Mouse (Mus musculus): Measurements from ENCODE around the gene Mitf. TPM values are rescaled to one million over a fixed set of nuclear protein-coding genes. Genes with fewer than 3 reads are reported as not detected.

Mitf gene
- polyA plus RNA-seq, 1 experiment from 2014 or later = 1.5 TPM

GRCm38 (mm10) chr6:97815723-97816122 is 8.9 kb downstream of the Mitf start:
- no peaks in the 10 kb centered on the region for H3K9me3 ChIP-seq (ENCODE audit: control insufficient read depth, low read length)
- no peaks in the 10 kb centered on the region for H3K27me3 ChIP-seq (ENCODE audit: control insufficient read depth, insufficient read depth, low read length)
- H3K4me2 ChIP-seq (replicated peaks; ENCODE audit: low read depth) = no peak overlapping the region
- H3K9ac ChIP-seq (ENCODE audit: low read length) = no peak overlapping the region
- H3K4me3 ChIP-seq (ENCODE audit: low read depth, low read length) = no peak overlapping the region
- no peak for ATAC-seq (ENCODE audit: low FRiP score, low TSS enrichment)
- WGBS = 12% methylated on average over 1 of the region's 1 CpGs
- no peak overlapping the region for H3K27ac ChIP-seq (replicated peaks)
- H3K36me3 ChIP-seq (ENCODE audit: control insufficient read depth, insufficient read depth, low read length) = no peaks in the 10 kb centered on the region
- TF ChIP-seq EP300 (optimal IDR thresholded peaks at IDR 0.05) (no peak), CTCF (IDR thresholded peaks at IDR 0.05; ENCODE audit: low read depth) (no peak)
- no peak for DNase-seq (ENCODE audit: low spot score)
- H3K4me1 ChIP-seq (replicated peaks; ENCODE audit: control insufficient read depth, insufficient read depth) = no peaks in the 10 kb centered on the region

- DNase-seq (ENCODE audit: low spot score) (no peak), ATAC-seq (ENCODE audit: low FRiP score, low TSS enrichment) (no peak)
- Histone ChIP-seq H3K4me2 (replicated peaks; ENCODE audit: low read depth) (no peak overlapping the region), H3K4me3 (ENCODE audit: low read depth, low read length) (no peak overlapping the region), H3K9ac (ENCODE audit: low read length) (no peak overlapping the region), H3K36me3 (ENCODE audit: control insufficient read depth, insufficient read depth, low read length) (no peaks in the 10 kb centered on the region), H3K27me3 (ENCODE audit: control insufficient read depth, insufficient read depth, low read length) (no peaks in the 10 kb centered on the region), H3K4me1 (replicated peaks; ENCODE audit: control insufficient read depth, insufficient read depth) (no peaks in the 10 kb centered on the region), H3K27ac (replicated peaks) (no peak overlapping the region), H3K9me3 (ENCODE audit: control insufficient read depth, low read length) (no peaks in the 10 kb centered on the region)
- 90% methylated on average over 1 of the region's 1 CpGs for WGBS
- TF ChIP-seq CTCF (IDR thresholded peaks at IDR 0.05; ENCODE audit: low read depth) = no peak
- no peak for TF ChIP-seq EP300 (optimal IDR thresholded peaks at IDR 0.05)
Measured at GRCm38 (mm10) chr6:97816806-97817205, 10.0 kb downstream of the Mitf start.

DNA sequence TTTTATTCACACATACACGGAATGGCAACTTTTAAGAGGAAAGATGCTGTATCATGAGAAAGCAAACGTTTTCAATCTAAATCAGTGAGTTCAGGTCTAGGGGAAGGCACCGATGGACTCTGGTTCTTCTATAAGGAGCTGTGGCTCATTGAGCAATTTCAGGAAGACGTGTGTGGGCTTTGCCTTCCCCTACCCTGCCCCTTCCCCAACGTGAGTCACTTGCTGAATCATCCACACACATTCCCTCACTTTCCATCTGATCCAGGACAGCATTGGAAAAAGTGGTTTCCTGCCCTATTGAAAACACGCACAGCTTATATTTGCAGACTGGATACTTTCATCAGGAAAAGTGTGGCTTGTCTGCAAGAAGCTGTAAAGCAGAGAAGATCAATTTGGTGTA is 11.3 kb downstream of the Mitf start:
- WGBS = 39% methylated on average over 6 of the region's 6 CpGs
- ATAC-seq (ENCODE audit: low FRiP score, low TSS enrichment) (no peak), DNase-seq (ENCODE audit: low spot score) (no peak)
- no peaks in the 10 kb centered on the region for H3K27me3 ChIP-seq (ENCODE audit: control insufficient read depth, insufficient read depth, low read length)
- H3K9ac ChIP-seq (ENCODE audit: low read length) = no peak overlapping the region
- TF ChIP-seq CTCF (IDR thresholded peaks at IDR 0.05; ENCODE audit: low read depth) (no peak), EP300 (optimal IDR thresholded peaks at IDR 0.05) (no peak)
- no peaks in the 10 kb centered on the region for H3K36me3 ChIP-seq (ENCODE audit: control insufficient read depth, insufficient read depth, low read length)
- no peaks in the 10 kb centered on the region for H3K9me3 ChIP-seq (ENCODE audit: control insufficient read depth, low read length)
- no peaks in the 10 kb centered on the region for H3K4me1 ChIP-seq (replicated peaks; ENCODE audit: control insufficient read depth, insufficient read depth)
- H3K27ac ChIP-seq (replicated peaks) = no peak overlapping the region
- no peak overlapping the region for H3K4me2 ChIP-seq (replicated peaks; ENCODE audit: low read depth)
- H3K4me3 ChIP-seq (ENCODE audit: low read depth, low read length) = no peak overlapping the region

GRCm38 (mm10) chr6:97818948-97819347 is 12.1 kb downstream of the Mitf start:
- no peaks in the 10 kb centered on the region for H3K4me1 ChIP-seq (replicated peaks; ENCODE audit: control insufficient read depth, insufficient read depth)
- no peak overlapping the region for H3K4me3 ChIP-seq (ENCODE audit: low read depth, low read length)
- no peaks in the 10 kb centered on the region for H3K36me3 ChIP-seq (ENCODE audit: control insufficient read depth, insufficient read depth, low read length)
- H3K4me2 ChIP-seq (replicated peaks; ENCODE audit: low read depth) = no peak overlapping the region
- H3K9ac ChIP-seq (ENCODE audit: low read length) = no peak overlapping the region
- no peaks in the 10 kb centered on the region for H3K27me3 ChIP-seq (ENCODE audit: control insufficient read depth, insufficient read depth, low read length)
- TF ChIP-seq EP300 (optimal IDR thresholded peaks at IDR 0.05) (no peak), CTCF (IDR thresholded peaks at IDR 0.05; ENCODE audit: low read depth) (no peak)
- WGBS = 64% methylated on average over 5 of the region's 5 CpGs
- DNase-seq (ENCODE audit: low spot score) (no peak), ATAC-seq (ENCODE audit: low FRiP score, low TSS enrichment) (no peak)
- no peaks in the 10 kb centered on the region for H3K9me3 ChIP-seq (ENCODE audit: control insufficient read depth, low read length)
- H3K27ac ChIP-seq (replicated peaks) = no peak overlapping the region

GRCm38 (mm10) chr6:97820505-97820904 is 13.7 kb downstream of the Mitf start:
- H3K4me1 ChIP-seq (replicated peaks; ENCODE audit: control insufficient read depth, insufficient read depth) = no peaks in the 10 kb centered on the region
- no peak for ATAC-seq (ENCODE audit: low FRiP score, low TSS enrichment)
- no peak overlapping the region for H3K4me3 ChIP-seq (ENCODE audit: low read depth, low read length)
- H3K27me3 ChIP-seq (ENCODE audit: control insufficient read depth, insufficient read depth, low read length) = no peaks in the 10 kb centered on the region
- 85% methylated on average over 8 of the region's 8 CpGs for WGBS
- no peak overlapping the region for H3K27ac ChIP-seq (replicated peaks)
- no peak overlapping the region for H3K4me2 ChIP-seq (replicated peaks; ENCODE audit: low read depth)
- TF ChIP-seq CTCF (IDR thresholded peaks at IDR 0.05; ENCODE audit: low read depth) (no peak), EP300 (optimal IDR thresholded peaks at IDR 0.05) (no peak)
- H3K9ac ChIP-seq (ENCODE audit: low read length) = no peak overlapping the region
- DNase-seq (ENCODE audit: low spot score) = no peak
- no peaks in the 10 kb centered on the region for H3K9me3 ChIP-seq (ENCODE audit: control insufficient read depth, low read length)
- no peaks in the 10 kb centered on the region for H3K36me3 ChIP-seq (ENCODE audit: control insufficient read depth, insufficient read depth, low read length)

GRCm38 (mm10) chr6:97821811-97822210 is 15.0 kb downstream of the Mitf start:
- TF ChIP-seq CTCF (IDR thresholded peaks at IDR 0.05; ENCODE audit: low read depth) (no peak), EP300 (optimal IDR thresholded peaks at IDR 0.05) (no peak)
- Histone ChIP-seq H3K27me3 (ENCODE audit: control insufficient read depth, insufficient read depth, low read length) (no peaks in the 10 kb centered on the region), H3K9me3 (ENCODE audit: control insufficient read depth, low read length) (no peaks in the 10 kb centered on the region), H3K9ac (ENCODE audit: low read length) (no peak overlapping the region), H3K4me2 (replicated peaks; ENCODE audit: low read depth) (no peak overlapping the region), H3K36me3 (ENCODE audit: control insufficient read depth, insufficient read depth, low read length) (no peaks in the 10 kb centered on the region), H3K4me1 (replicated peaks; ENCODE audit: control insufficient read depth, insufficient read depth) (no peaks in the 10 kb centered on the region), H3K27ac (replicated peaks) (no peak overlapping the region), H3K4me3 (ENCODE audit: low read depth, low read length) (no peak overlapping the region)
- 74% methylated on average over 7 of the region's 7 CpGs for WGBS
- no peak for DNase-seq (ENCODE audit: low spot score)
- ATAC-seq (ENCODE audit: low FRiP score, low TSS enrichment) = no peak
